Mouse (Mus musculus) neutrophil, adult 65 days (primary cell): ENCODE results near the gene 1700022I11Rik. TPM values are rescaled to one million over a fixed set of nuclear protein-coding genes. Genes with fewer than 3 reads are reported as not detected.

Experiments used
- total RNA-seq: library from RNA; stranded (reverse); gene quantifications from 2 replicates; pipeline ENCODE4 v1.2.4, GENCODE M21; 2023

The 1700022I11Rik gene
- total RNA-seq, result not detected in 2 replicates

GRCm38 (mm10) chr4:42969304-42969703 lies at the start of gene 1700022I11Rik:
1700022I11Rik (plus strand) TSS chr4:42969604.

GRCm38 (mm10) chr4:42949676-42950051 lies 19.7 kb upstream of the 1700022I11Rik start, which contains the start of gene Dnajb5:
Dnajb5 (plus strand) TSS chr4:42949814.

GRCm38 (mm10) chr4:43000141-43000986 lies 31.0 kb downstream of the 1700022I11Rik start, which contains the start of gene Vcp:
Vcp (minus strand) TSS chr4:43000507.

GRCm38 (mm10) chr4:43010161-43011038 lies 41.0 kb downstream of the 1700022I11Rik start, which contains the start of gene Fancg:
Fancg (minus strand) TSS chr4:43010506.

GRCm38 (mm10) chr4:43025084-43025960 lies 55.9 kb downstream of the 1700022I11Rik start, which contains the start of gene Pigo:
Pigo (minus strand) TSS chr4:43025819.

GRCm38 (mm10) chr4:43031237-43031995 lies 62.0 kb downstream of the 1700022I11Rik start, which contains the start of gene Stoml2:
Stoml2 (minus strand) TSS chr4:43031710.

Other genes with a start within 250 kb of the 1700022I11Rik start
- gene 4930578G10Rik, start 234.1 kb upstream of the 1700022I11Rik start, total RNA-seq, result not detected in 2 replicates
- not detected in 2 replicates for gene Ccl19, start 213.0 kb upstream of the 1700022I11Rik start, total RNA-seq
- gene Ccl21a, start 195.6 kb upstream of the 1700022I11Rik start, total RNA-seq, result not detected in 2 replicates
- not detected in 2 replicates for gene Fam205a1, start 115.7 kb upstream of the 1700022I11Rik start, total RNA-seq
- gene Gm12394, start 112.8 kb upstream of the 1700022I11Rik start, total RNA-seq, result not detected in 2 replicates
- not detected in 2 replicates for gene Fam205c, start 95.4 kb upstream of the 1700022I11Rik start, total RNA-seq
- gene Phf24, start 52.9 kb upstream of the 1700022I11Rik start, total RNA-seq, result 0.54 TPM in 1 of 2 replicates, not detected in the other
- 3.6 and 4.7 TPM in 2 replicates for gene Dnajb5, start 19.8 kb upstream of the 1700022I11Rik start, total RNA-seq
- 93.8 and 117 TPM in 2 replicates for gene Vcp, start 30.9 kb downstream of the 1700022I11Rik start, total RNA-seq
- 19.9 and 25.0 TPM in 2 replicates for gene Fancg, start 40.9 kb downstream of the 1700022I11Rik start, total RNA-seq
- gene Pigo, start 56.2 kb downstream of the 1700022I11Rik start, total RNA-seq, result 9.8 and 24.3 TPM in 2 replicates
- gene Stoml2, start 62.1 kb downstream of the 1700022I11Rik start, total RNA-seq, result 37.9 and 43.3 TPM in 2 replicates
- 51.8 and 66.6 TPM in 2 replicates for gene Fam214b, start 76.6 kb downstream of the 1700022I11Rik start, total RNA-seq
- gene Unc13b, start 89.3 kb downstream of the 1700022I11Rik start, total RNA-seq, result 0.06 and 0.48 TPM in 2 replicates